8 mouse cellular contexts compared by ENCODE assay signal in genomic region chr7:78578461-78579359, GRCm38 (mm10).
DNase-seq lines count a peak whose midpoint lies in the region; ATAC-seq and TF ChIP-seq lines count a peak whose summit lies in the region.

No protein-coding gene starts in this region.

- no peak for TF ChIP-seq CTCF in lung, embryonic 14.5 days (IDR thresholded peaks at IDR 0.05; ENCODE audit: low read depth)

- DNase-seq in lung, embryonic 14.5 days = peak; percentile 20
- no peak for DNase-seq in lung, postnatal 36 days
- DNase-seq in cerebellum, adult 11-12 months = peak; percentile 77
- DNase-seq in retina, postnatal 1 day = peak; percentile 63
- no peak for DNase-seq in natural killer cell, adult 2 months (ENCODE audit: low spot score in 2 of 2)
- no peak for DNase-seq in kidney, adult 18-20 months

- H3K4me3 ChIP-seq in lung, embryonic 14.5 days (ENCODE audit: low read depth, low read length) = peak overlapping the region; percentile 41
- H3K4me3 ChIP-seq in forebrain, embryonic 13.5 days = peak overlapping the region; percentile 69
- H3K4me3 ChIP-seq in limb, embryonic 12.5 days (replicated peaks) = peak overlapping the region; percentile 43

- peaks cover 85% of the 10 kb centered on the region for H3K27me3 ChIP-seq in lung, embryonic 14.5 days (ENCODE audit: insufficient read depth, low read length)
- H3K27me3 ChIP-seq in forebrain, embryonic 13.5 days = peaks cover 13% of the 10 kb centered on the region
- H3K27me3 ChIP-seq in limb, embryonic 12.5 days = peaks cover 100% of the 10 kb centered on the region

- H3K27ac ChIP-seq in lung, embryonic 14.5 days (ENCODE audit: low read depth) = no peak overlapping the region
- peak overlapping the region; percentile 83 for H3K27ac ChIP-seq in forebrain, embryonic 13.5 days
- no peak overlapping the region for H3K27ac ChIP-seq in limb, embryonic 12.5 days

- H3K36me3 ChIP-seq in lung, embryonic 14.5 days (ENCODE audit: insufficient read depth) = no peaks in the 10 kb centered on the region
- H3K36me3 ChIP-seq in forebrain, embryonic 13.5 days (ENCODE audit: poor library complexity, severe bottlenecking) = no peaks in the 10 kb centered on the region
- no peaks in the 10 kb centered on the region for H3K36me3 ChIP-seq in limb, embryonic 12.5 days

- no peaks in the 10 kb centered on the region for H3K9me3 ChIP-seq in lung, embryonic 14.5 days (ENCODE audit: low read depth, low read length)
- H3K9me3 ChIP-seq in forebrain, embryonic 13.5 days (replicated peaks) = no peaks in the 10 kb centered on the region
- H3K9me3 ChIP-seq in limb, embryonic 12.5 days = no peaks in the 10 kb centered on the region

- H3K4me2 ChIP-seq in lung, embryonic 14.5 days = peak overlapping the region; percentile 89
- H3K4me2 ChIP-seq in forebrain, embryonic 13.5 days = peak overlapping the region; percentile 88
- peak overlapping the region; percentile 83 for H3K4me2 ChIP-seq in limb, embryonic 12.5 days

- peak overlapping the region; percentile 32; the same call in 1 of the 2 replicates for H3K9ac ChIP-seq in lung, embryonic 14.5 days
- peak overlapping the region; percentile 80 for H3K9ac ChIP-seq in forebrain, embryonic 13.5 days
- H3K9ac ChIP-seq in limb, embryonic 12.5 days (replicated peaks) = no peak overlapping the region; the same call in 1 of the 2 replicates

- WGBS in lung, embryonic 14.5 days = under 1% methylated on average over 48 of the region's 66 CpGs
- under 1% methylated on average over 60 of the region's 66 CpGs for WGBS in forebrain, embryonic 13.5 days
- WGBS in limb, embryonic 12.5 days = under 1% methylated on average over 44 of the region's 66 CpGs

- H3K4me1 ChIP-seq in lung, embryonic 14.5 days (ENCODE audit: insufficient read depth) = no peaks in the 10 kb centered on the region
- peaks cover 42% of the 10 kb centered on the region for H3K4me1 ChIP-seq in forebrain, embryonic 13.5 days
- H3K4me1 ChIP-seq in limb, embryonic 12.5 days (replicated peaks) = peaks cover 8% of the 10 kb centered on the region; the same call in 1 of the 2 replicates

- ATAC-seq in lung, embryonic 14.5 days (ENCODE audit: insufficient read depth) = no peak
- ATAC-seq in forebrain, embryonic 13.5 days = peak; percentile 41
- ATAC-seq in limb, embryonic 12.5 days (ENCODE audit: insufficient number of reproducible peaks, insufficient read depth, low FRiP score, low TSS enrichment, low read depth) = no peak

Comparison
In these comparisons a context has a peak if more than half of its experiments do, and no peak if none do; other contexts are left out.
1. DNase-seq: peak in lung, embryonic 14.5 days (single experiment), cerebellum, adult 11-12 months (single experiment) and retina, postnatal 1 day (single experiment); none in lung, postnatal 36 days (single experiment), natural killer cell, adult 2 months (0 of 2) and kidney, adult 18-20 months (single experiment).
2. Peak in every context shown above with its lines, with median percentiles within 50 percentile points of each other: H3K4me2 ChIP-seq and H3K4me3 ChIP-seq.